Mouse (Mus musculus) left cerebral cortex, postnatal 10 days (tissue): ENCODE results near the gene Iqcj. TPM values are rescaled to one million over a fixed set of nuclear protein-coding genes. Genes with fewer than 3 reads are reported as not detected.
A peak's percentile ranks its signal among the peaks of the same experiment; 100 is the strongest.

ENCODE experiments used
- DNase-seq, 2 experiments: peaks; one replicate each; pipeline ENCODE4 v3.0.0; 2021 to 2022; ENCODE audit warnings: low spot score in 2 of 2, mixed read lengths in 1 of 2; ENCODE audit errors: extremely low spot score in 1 of 2
- intact Hi-C: fragments of 180-260 bp; cut with DNase I; formaldehyde crosslinking; loops from one replicate; pipeline ENCODE4 v1.15.1; 2025
- total RNA-seq, 2 experiments: library from RNA; stranded (reverse); gene quantifications; 2 replicates each; pipeline ENCODE4 v1.2.3; 2021

Gene Iqcj
- total RNA-seq, 2 experiments from 2014 or later, result 1.7 to 3.2 TPM

- intact Hi-C loops, result no loop called here
These were observed 43.8 kb downstream of the Iqcj start for GRCm38 (mm10) chr3:67935829-67936228.

GRCm38 (mm10) chr3:67947000-67947399, 55.0 kb downstream of the Iqcj start:
- no peak for DNase-seq
- intact Hi-C loops, result no loop called here

More at GRCm38 (mm10) chr3:67935829-67936228, 43.8 kb downstream of the Iqcj start:
- DNase-seq, result no peak

DNA sequence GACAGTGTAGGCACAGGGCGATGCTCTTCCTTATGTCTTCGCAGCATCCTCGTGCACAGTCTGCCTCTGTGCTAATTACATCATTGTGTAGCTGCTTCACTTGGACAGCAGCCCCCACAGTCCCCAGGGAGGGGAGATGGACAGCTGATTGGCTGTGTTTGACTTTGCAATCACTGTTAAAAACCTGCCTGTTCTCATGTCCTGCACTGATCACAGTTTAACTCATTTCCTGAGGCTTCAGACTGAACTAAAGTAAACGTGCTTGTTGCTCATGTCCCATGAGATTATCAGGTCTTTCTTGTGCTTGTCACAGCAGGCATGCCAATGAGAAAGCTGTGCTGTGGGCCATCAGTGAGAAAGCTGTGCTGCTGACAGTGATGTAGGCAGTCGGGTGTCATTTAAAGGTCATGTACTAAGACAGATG, 60.5 kb downstream of the Iqcj start:
- intact Hi-C loops, result no loop called here

GRCm38 (mm10) chr3:67954459-67955065, 62.5 kb downstream of the Iqcj start:
- DNase-seq, result peak in 1 of 2 experiments; percentile 56
- intact Hi-C loops, result no loop called here

More for the DNA sequence above, 60.5 kb downstream of the Iqcj start:
- DNase-seq, result no peak

- no peak for DNase-seq
- intact Hi-C loops, result no loop called here
These were observed 67.7 kb downstream of the Iqcj start for GRCm38 (mm10) chr3:67959672-67960071.

- DNase-seq, result no peak
- intact Hi-C loops, result no loop called here
These were observed 68.1 kb downstream of the Iqcj start for GRCm38 (mm10) chr3:67960133-67960532.

GRCm38 (mm10) chr3:67960727-67961126, 68.7 kb downstream of the Iqcj start:
- no peak for DNase-seq
- intact Hi-C loops, result no loop called here

DNA sequence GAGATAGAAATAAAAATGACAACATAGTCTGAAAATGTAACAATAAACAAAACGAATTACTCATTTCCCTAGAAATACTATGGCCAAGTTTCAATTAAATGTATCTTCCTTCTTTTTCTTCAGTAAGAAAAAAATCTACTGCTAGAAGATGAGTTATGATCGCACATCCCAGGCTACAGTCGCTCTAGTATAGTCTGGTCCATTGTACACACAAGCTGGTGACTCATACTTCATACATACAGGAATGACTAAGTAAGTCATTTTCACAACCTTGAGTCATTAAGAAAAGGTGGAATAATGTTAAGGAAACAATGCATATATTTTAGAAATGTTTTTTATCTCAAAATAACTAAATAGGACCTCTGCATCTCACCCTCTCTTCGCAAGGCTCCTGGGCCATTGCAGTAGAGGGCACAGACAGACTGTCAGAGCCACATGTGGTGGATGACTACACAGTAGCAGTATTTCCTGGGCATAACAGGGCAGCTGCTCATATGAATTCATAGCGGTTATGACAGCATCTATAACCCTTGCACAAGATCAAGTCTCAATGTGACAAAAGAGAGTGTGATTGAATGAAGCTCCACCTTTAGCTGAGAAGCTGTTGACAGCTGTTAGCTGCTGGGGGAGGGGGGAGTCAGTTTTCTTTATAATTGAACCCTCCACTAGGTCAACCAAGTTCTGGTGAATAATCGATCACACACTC, 70.1 kb downstream of the Iqcj start:
- intact Hi-C loops, result no loop called here
- DNase-seq, result no peak

- intact Hi-C loops, result no loop called here
- no peak for DNase-seq
These were observed 82.4 kb downstream of the Iqcj start for GRCm38 (mm10) chr3:67974340-67974998.

DNA sequence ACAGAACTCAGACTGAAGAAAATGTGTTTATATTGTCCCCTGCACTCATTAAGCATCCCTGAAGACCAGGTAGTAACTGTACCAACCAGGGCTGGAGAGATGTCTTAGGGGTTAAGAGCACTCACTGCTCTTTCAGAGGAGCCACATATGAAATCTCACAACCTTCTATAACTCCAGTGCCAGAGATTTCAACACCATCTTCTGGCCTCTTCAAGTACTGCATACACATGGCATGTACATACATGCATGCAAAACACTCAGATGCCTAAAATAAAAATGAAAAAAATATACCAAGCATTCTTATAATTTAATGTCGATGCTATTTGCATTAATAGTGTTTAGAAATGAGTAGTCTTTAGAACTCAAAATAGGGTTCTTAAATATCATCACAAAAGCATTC, 88.0 kb downstream of the Iqcj start:
- intact Hi-C loops, result no loop called here
- DNase-seq, result no peak

- intact Hi-C loops, result no loop called here
- no peak for DNase-seq
These were observed 91.3 kb downstream of the Iqcj start for GRCm38 (mm10) chr3:67983329-67983728.

DNA sequence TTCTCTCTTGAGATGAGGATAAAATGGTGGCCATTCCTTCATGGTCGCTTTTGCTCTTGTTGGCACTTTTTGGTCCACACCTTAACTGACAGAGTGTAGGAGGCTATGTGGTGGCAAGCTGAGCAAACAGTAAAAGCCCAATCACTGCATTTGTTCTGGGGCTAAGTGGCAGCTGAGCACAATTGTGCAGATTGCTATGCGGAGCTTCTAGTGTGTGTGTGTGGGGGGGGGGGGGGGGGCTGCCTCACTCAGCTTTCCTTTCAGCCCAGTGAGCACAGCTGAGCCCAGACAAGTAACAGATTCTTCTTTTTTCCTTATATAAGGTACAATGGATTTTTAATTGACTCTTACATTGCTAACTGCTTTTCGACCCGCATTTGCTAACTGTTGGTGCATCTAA, 110.4 kb downstream of the Iqcj start:
- DNase-seq, result no peak
- intact Hi-C loops, result no loop called here

- no peak for DNase-seq
- intact Hi-C loops, result no loop called here
These were observed 120.3 kb downstream of the Iqcj start for GRCm38 (mm10) chr3:68012342-68012741.

DNA sequence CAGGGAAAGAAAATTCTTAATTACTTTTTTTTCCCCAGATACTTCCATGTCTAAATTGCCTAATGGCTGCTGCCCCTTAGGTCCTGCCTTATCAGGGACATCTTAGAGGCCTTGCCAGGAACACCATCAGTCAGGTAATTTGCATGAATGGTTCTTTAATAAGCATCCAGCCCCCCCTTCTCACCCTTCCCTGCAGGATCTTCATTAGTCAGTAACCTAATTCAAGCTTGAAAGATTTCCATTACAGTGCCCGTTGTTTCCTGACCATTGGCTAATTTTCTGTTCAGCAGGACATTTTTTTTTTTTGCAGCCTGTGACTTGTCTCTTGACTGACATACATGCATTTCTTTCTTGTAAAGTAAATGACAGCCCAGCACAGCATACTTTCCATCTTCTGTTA, 123.8 kb downstream of the Iqcj start:
- no peak for DNase-seq

GRCm38 (mm10) chr3:68019401-68019800, 127.4 kb downstream of the Iqcj start:
- intact Hi-C loops, result no loop called here
- DNase-seq, result no peak

More for the DNA sequence above, 123.8 kb downstream of the Iqcj start:
- intact Hi-C loops, result no loop called here

DNA sequence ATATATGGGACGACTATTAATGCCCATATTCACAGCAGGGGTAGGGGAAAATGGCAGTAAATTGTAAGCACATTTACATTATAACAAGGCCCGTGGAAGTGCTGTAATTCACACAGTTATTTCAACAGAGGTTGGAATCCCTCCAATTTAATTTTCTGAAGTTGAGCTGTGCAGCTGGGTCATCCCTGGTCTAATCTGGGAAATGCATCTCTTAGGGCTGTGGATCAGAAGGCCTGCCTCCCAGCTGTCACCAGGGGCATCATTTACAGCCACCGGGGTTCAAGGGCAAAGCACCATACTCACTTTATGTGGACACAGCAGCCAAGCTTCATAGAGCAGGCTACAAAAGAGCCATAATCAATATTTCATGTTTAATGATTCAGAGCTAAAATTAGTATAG, 144.1 kb downstream of the Iqcj start:
- intact Hi-C loops, result no loop called here
- no peak for DNase-seq

GRCm38 (mm10) chr3:68042951-68043350, 150.9 kb downstream of the Iqcj start:
- intact Hi-C loops, result loop anchor here (10.0 kb wide), 1 partner anchor 148 kb away; the partner anchor contains the start of genes Iqcj and Iqschfp
- no peak for DNase-seq

GRCm38 (mm10) chr3:68045475-68046416, 153.7 kb downstream of the Iqcj start:
- peak in 1 of 2 experiments; percentile 65 for DNase-seq

DNA sequence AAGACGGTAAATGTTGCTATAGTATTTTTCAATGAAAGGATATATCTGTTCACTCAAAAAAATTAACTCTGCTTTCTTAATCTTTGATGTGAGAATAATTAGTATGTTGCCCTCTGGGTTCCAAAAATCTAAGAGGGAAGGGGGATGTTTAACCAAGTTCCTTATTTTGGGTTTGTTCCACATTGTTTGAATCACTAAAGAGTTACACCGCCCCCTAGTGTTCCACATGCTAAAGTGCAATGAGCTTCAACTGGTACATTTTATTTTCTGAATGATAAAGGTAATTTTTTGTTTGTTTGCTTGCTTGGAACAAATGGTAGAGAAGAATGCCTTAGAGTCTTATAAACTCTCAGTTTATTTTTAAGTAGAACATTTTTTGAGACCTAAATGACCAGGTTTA, 161.5 kb downstream of the Iqcj start:
- DNase-seq, result no peak
- intact Hi-C loops, result no loop called here

More at GRCm38 (mm10) chr3:68045475-68046416, 153.7 kb downstream of the Iqcj start:
- intact Hi-C loops, result loop anchor here (2.0 to 10.0 kb wide), 3 partner anchors 151 to 533 kb away; partner anchors contain the start of genes Iqcj and Iqschfp
